Mouse (Mus musculus): ENCODE results near the gene Avp.

Avp gene

DNA sequence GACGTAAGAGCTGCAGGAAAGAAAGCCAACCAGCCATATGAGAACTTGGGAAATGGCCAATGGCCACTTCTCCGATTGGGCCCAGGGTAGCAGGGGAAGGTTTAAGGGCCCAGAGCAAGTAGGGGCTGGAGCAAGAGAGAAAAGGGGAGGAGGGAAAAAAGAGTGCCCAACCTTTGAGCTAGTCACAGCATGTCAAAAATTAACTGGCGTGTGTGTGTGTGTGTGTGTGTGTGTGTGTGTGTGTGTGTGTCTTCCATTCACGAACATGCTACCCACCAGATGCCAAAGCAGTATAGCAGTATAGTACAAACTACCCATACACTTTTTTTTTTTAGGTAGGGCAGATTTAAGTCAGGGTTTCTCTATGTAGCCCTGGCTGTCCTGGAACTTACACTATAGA, 13.4 kb downstream of the Avp start:
- DNase-seq = no peak

DNA sequence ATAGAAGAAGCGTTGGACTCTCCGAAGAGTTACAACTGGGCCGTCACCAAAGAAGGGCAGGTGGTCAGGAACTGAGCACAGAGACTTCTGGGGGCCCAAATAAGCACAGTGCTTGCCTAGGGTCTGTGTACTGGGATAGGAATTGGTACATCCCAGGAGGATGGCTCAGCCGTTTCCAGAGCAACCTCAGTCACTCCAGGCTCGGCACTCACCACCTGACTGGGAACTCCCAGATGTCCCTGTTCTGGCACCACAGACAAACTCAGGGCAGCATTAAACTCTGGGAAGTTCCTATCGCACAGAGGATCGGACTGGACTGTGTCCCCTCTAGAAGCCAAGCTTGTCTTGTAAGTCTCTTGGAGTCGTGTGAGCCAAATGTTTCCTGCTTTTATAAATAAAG, 17.4 kb downstream of the Avp start:
- DNase-seq = no peak

DNA sequence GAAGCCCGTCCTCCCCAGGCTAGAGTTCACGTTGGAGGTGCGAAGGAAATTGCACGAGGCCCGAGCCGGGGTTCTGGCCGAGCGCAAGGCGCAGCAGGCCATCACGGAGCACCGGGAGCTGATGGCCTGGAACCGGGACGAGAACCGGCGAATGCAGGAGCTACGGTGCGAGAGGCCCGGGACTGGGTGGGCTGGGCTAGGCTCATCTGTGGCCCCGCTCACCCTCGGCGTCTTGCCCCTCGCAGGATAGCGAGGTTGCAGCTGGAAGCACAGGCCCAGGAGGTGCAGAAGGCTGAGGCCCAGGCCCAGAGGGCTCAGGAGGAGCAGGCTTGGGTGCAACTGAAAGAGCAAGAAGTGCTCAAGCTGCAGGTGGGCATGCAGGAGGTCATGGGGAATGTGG, 18.3 kb downstream of the Avp start:
- DNase-seq = peak; percentile 25 to 26

DNA sequence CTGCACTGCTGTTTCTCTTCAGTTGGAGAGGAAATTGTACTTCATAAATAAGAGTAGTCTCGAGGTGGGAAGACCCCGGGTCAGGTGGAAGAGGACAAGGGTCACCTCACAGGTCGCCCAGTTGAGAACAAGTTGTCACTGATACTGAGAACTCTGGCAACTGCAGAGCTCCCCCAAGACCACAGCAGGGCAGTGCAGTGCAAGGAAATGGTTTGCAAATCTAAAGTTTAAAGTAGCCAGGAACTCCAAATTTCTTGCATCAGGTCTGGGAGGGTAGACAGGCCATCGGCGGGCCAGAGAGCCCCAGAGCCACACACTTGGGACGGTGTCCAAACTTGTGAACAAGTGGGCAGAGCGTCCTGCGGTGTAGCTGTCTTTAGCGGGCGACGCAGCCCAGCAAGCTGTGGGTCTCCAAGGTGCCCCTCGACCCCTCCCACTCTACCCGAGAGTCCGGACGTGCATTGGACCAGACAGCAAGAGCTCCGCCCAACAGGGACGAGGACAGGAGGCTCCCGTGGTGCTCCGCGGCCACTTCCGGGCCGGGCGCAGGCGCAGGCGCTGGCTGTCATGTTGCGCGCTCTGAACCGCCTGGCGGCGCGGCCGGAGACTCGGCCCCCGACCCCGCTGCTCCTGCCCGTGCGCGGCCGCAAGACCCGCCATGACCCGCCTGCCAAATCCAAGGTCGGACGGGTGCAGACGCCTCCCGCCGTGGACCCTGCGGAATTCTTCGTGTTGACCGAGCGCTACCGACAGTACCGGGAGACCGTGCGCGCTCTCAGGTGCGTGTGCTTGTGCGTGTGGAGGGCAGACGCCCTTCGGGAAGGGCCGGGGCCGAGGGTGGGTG, 18.9 kb downstream of the Avp start, which contains the start of gene Mrps26:
Mrps26 (plus strand) TSS at position 531 of the 844 bp plus-strand sequence.
- DNase-seq = peak; percentile 89 to 91

DNA sequence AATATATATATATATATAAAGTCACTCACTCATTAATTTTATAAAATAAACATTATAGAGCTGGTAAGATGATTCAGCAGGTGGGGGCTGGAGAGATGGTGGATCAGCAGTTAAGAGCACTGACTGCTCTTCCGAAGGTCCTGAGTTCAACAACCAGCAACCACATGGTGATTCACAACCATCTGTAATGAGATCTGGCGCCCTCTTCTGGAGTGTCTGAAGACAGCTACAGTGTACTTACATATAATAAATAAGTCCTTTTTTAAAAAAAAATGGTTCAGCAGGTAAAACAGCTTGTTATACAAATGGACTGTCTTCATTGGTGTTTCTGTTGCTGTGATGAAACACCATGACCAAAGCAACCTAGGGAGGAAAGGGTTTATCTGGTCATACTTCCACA, 24.3 kb downstream of the Avp start:
- no peak for DNase-seq

DNA sequence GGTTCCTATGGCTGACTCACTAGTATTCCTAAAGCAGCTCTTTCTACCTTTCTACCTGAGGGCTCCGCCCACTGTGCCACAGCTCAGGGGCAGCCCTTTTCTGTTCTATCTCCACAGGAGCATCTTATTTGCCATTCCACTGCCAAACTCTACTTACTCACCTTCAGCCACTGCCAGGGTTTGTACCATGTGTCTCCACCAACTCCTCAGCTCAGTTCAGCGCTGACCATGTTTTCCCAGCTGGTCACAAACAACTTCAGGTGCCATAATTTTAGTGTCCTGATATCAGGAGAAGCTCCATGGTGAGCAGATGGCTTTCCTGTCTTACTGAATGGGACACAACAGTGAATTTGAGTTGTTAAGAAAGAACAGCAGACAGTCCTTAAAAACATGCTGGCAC, 24.9 kb downstream of the Avp start:
- DNase-seq = no peak

DNA sequence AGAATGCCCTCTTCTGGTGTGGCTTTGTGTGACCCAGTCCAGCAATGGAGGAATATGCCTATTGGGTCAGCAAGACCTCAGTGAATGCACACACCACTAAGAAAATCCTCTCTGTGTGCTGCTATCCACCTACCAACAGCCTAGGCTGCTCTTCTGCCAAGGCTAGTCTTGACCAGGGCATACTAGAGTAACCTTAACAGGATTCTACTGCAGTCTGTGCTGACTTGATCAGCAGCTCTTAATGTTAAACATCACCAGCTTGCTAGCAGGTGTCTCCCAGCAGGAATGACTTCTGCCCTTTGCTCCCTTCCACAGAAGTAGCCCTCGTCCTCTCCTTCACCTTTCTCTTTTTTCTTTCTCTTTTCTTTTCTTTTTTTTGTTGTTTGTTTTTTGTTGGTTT, 26.1 kb downstream of the Avp start:
- DNase-seq = no peak

DNA sequence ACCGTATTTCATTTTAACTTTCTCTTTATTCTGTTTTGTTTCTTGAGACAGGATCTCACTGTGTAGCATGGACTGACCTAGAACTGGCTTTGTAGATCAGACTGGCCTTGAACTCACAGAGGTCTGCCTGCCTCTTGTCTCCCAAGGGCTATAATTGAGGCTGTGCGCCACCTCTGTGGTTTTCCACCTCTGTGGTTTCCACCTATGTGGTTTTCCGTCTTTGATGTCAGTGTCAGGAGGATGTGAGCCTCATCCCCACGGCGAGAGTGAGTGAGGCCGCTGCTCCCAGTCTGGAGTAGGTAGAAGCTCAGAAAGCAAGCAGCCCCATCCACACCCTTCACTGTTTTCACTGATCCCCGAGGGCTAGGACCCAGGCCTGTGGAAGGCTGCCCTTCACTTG, 27.5 kb downstream of the Avp start:
- no peak for DNase-seq

DNA sequence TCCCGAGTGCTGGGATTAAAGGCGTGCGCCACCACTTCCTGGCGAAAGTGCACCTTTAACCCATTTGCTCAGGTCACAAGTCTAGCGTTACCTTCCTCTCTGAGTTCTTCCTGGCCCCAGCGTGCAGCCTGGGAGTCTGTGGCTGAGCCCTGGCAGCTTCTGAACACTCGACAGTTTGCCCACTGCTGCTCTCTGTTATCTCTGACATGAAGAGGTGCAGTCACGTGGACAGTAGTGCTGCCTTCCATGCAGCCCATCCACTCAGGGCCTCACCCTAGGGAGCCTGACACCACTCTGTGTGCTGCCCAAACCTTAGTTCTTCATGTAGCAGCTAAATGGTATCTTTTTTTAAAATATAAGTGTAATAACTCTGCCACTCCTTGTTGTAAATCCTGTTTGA, 35.4 kb downstream of the Avp start:
- no peak for DNase-seq

DNA sequence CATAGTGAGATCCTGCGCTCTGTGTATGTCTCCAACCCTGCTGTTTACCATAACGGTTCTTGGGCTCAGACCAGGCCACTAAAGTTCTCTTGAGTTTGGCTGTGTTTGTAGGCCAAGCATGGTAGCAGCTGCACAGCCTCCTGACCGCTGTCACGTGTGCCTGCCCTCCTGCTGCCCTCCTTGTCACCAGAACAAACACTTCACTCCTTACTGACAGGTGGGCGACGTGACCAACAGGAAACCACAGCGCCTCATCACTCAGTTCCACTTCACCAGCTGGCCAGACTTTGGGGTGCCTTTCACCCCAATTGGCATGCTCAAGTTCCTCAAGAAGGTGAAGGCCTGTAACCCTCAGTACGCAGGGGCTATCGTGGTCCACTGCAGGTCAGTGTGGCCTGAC, 42.1 kb downstream of the Avp start:
- DNase-seq = peak; percentile 58 to 74

DNA sequence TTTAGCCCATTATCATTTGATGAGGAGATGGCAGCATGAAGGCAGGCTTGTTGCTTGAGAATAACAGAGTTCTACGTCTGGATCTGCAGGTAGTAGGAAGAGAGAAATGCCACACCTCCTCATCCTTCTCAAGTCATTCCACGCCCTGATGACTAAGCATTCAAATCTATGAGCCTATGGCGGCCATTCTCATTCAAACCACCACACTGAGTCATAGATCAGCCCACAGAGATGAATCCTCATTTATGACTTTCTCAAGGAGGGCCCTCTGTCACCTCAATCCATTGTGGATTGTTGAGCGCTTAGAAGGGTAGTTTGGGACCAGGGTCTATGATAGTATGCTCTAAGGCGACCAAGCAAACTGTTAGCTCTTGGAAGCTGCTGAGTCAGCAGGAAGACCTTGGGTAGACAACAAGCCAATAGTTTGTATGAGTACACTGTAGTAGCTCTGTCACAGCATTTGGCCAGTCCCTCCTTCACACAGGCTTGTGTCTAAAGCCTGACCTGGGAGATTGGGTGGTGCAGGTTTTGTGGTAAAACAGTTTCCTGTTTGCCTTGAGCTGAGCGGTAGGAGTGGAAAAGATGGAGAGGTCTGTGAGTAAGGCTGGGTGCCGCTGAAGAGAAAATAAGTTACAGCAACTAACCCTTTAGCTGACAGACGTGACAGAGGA, 43.3 kb downstream of the Avp start:
- peak in 1 of 2 experiments; percentile 50 for DNase-seq

DNA sequence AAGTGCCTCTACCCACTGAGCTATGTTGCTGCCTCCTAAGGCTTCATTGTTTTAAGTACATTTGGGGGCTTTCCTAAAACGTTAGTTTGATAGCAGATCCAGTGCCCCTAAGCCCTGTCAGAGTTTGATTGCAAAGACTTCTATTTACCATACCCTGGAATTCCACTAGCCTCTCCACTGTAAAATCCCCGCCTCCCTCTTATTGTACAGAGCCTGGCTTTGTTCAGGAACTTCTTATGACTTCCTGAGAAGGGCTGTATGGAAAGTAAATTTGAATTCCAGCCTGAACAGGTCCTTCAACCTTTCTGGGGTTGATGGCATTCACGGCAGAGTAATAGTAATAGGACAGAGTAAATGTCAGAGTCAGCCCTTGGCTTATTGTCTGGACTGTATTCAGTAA, 45.5 kb downstream of the Avp start:
- DNase-seq = no peak

DNA sequence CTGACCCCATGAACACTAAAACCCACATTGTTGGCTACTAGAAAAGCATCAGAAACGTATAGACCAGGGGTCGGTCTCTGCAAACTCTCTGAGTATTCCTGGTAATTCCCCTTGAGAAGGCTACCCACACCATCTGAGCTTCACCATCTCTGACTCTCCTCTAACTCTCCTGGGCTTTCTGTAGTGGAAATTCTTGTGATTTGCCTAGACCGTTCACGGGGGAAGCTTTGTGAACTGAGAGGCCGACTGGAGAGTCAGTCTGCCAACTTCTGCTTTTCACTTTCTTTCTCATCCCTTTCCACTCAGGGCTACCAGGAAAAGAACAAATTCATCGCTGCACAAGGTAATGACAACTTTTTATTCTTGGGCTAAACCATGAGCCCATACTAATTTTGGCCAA, 47.3 kb downstream of the Avp start:
- no peak for DNase-seq

DNA sequence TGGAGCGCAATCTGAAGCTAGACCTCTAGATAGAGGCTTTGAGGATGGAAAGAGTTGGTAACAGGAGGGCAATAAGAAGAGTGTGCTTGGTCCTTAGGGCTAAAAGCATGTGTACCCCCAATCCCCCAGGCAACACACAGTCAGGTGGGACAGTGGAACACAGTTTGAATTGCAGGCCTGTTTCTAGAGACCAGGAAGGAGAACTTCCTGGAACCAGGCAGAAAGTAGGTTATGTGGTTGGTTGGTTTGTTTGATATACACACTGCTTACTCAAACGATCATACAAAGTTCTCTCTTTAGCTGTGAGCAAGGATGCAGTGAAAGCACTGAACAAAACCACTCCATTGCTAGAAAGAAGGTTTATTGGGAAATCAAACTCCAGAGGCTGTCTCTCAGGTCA, 50.2 kb downstream of the Avp start:
- peak in 1 of 2 experiments; percentile 38 for DNase-seq

Data from thymus, adult 18-20 months (tissue).